Mouse (Mus musculus) kidney, postnatal 4 days (tissue): Measurements from ENCODE around the gene Rimklb.
"Not testable (repeated sequence)": the region's sequence is repeated elsewhere in the genome, so short reads cannot be mapped to it uniquely, and the experiment has no call there.

ENCODE experiments used
- DNase-seq, 2 experiments: peaks; one replicate each; pipeline ENCODE4 v3.0.0; 2021; ENCODE audit warnings: mixed read lengths in 2 of 2

Rimklb gene

GRCm38 (mm10) chr6:122495082-122495881, 3.3 kb downstream of the Rimklb start:
- peak; percentile 59 to 73 for DNase-seq

- DNase-seq, result no peak
These were observed 4.6 kb downstream of the Rimklb start for GRCm38 (mm10) chr6:122493799-122494472.

GRCm38 (mm10) chr6:122492479-122492878, 6.1 kb downstream of the Rimklb start:
- peak in 1 of 2 experiments; percentile 17 for DNase-seq

- DNase-seq, result peak; percentile 93 to 95
These were observed 7.0 kb downstream of the Rimklb start for GRCm38 (mm10) chr6:122491557-122491956.

- DNase-seq, result no peak
These were observed 7.5 kb downstream of the Rimklb start for GRCm38 (mm10) chr6:122490929-122491512.

GRCm38 (mm10) chr6:122486297-122487117, 12.1 kb downstream of the Rimklb start:
- peak; percentile 73 to 81 for DNase-seq

GRCm38 (mm10) chr6:122485401-122486296, 12.9 kb downstream of the Rimklb start:
- DNase-seq, result peak; percentile 45 to 56

GRCm38 (mm10) chr6:122478062-122478461, 20.5 kb downstream of the Rimklb start:
- DNase-seq, result no peak

GRCm38 (mm10) chr6:122471461-122471860, 27.1 kb downstream of the Rimklb start:
- not testable (repeated sequence) for DNase-seq

- DNase-seq, result no peak
These were observed 28.3 kb downstream of the Rimklb start for GRCm38 (mm10) chr6:122470240-122470639.

GRCm38 (mm10) chr6:122469030-122469640, 29.4 kb downstream of the Rimklb start:
- no peak for DNase-seq

GRCm38 (mm10) chr6:122466092-122466713, 32.4 kb downstream of the Rimklb start:
- DNase-seq, result no peak

GRCm38 (mm10) chr6:122458946-122459693, 39.4 kb downstream of the Rimklb start:
- DNase-seq, result no peak

- no peak for DNase-seq
These were observed 50.7 kb downstream of the Rimklb start for GRCm38 (mm10) chr6:122447848-122448247.

GRCm38 (mm10) chr6:122445215-122445614, 53.3 kb downstream of the Rimklb start:
- no peak for DNase-seq

GRCm38 (mm10) chr6:122440632-122441226, 57.8 kb downstream of the Rimklb start:
- no peak for DNase-seq

GRCm38 (mm10) chr6:122439249-122439648, 59.3 kb downstream of the Rimklb start:
- DNase-seq, result no peak

- DNase-seq, result no peak
These were observed 63.3 kb downstream of the Rimklb start for GRCm38 (mm10) chr6:122435270-122435669.

- DNase-seq, result no peak
These were observed 71.1 kb downstream of the Rimklb start for GRCm38 (mm10) chr6:122427456-122427855.

- no peak for DNase-seq
These were observed 81.5 kb downstream of the Rimklb start for GRCm38 (mm10) chr6:122417015-122417414.
